8 mouse cellular contexts compared by ENCODE assay signal in genomic region chrX:141723936-141724335, GRCm38 (mm10). TPM values are rescaled to one million over a fixed set of nuclear protein-coding genes. Genes with fewer than 3 reads are reported as not detected.
DNase-seq lines count a peak whose midpoint lies in the region; ATAC-seq lines count a peak whose summit lies in the region.

No protein-coding gene starts in this region.

- no peak overlapping the region for H3K9ac ChIP-seq in intestine, embryonic 14.5 days (ENCODE audit: low read length)
- no peak overlapping the region for H3K9ac ChIP-seq in midbrain, embryonic 12.5 days (replicated peaks)

- H3K4me1 ChIP-seq in intestine, embryonic 14.5 days (replicated peaks; ENCODE audit: control insufficient read depth, insufficient read depth, low read length), result peaks cover 4% of the 10 kb centered on the region; the same call in 1 of the 2 replicates
- H3K4me1 ChIP-seq in midbrain, embryonic 12.5 days, result peaks cover 3% of the 10 kb centered on the region; the same call in 1 of the 2 replicates

- H3K4me2 ChIP-seq in intestine, embryonic 14.5 days (ENCODE audit: low read length), result peak overlapping the region; percentile 52
- peak overlapping the region; percentile 61 for H3K4me2 ChIP-seq in midbrain, embryonic 12.5 days (replicated peaks)

- no peak overlapping the region for H3K27ac ChIP-seq in intestine, embryonic 14.5 days (ENCODE audit: low read depth)
- no peak overlapping the region for H3K27ac ChIP-seq in midbrain, embryonic 12.5 days (replicated peaks)

- peak overlapping the region; percentile 29 for H3K4me3 ChIP-seq in intestine, embryonic 14.5 days (ENCODE audit: low read depth, low read length)
- H3K4me3 ChIP-seq in midbrain, embryonic 12.5 days, result peak overlapping the region; percentile 44

- H3K36me3 ChIP-seq in intestine, embryonic 14.5 days (ENCODE audit: control insufficient read depth, insufficient read depth, low read length), result no peaks in the 10 kb centered on the region
- H3K36me3 ChIP-seq in midbrain, embryonic 12.5 days, result no peaks in the 10 kb centered on the region

- H3K27me3 ChIP-seq in intestine, embryonic 14.5 days (replicated peaks; ENCODE audit: control insufficient read depth, insufficient read depth, low read length), result peaks cover 83% of the 10 kb centered on the region
- H3K27me3 ChIP-seq in midbrain, embryonic 12.5 days, result peaks cover 72% of the 10 kb centered on the region

- 20% methylated on average over 16 of the region's 16 CpGs for WGBS in intestine, embryonic 14.5 days
- 26% methylated on average over 16 of the region's 16 CpGs for WGBS in midbrain, embryonic 12.5 days

- peak; percentile 16 to 25 for DNase-seq in cerebellum, postnatal 10 days
- DNase-seq in cerebellum, adult 11-12 months, result no peak
- peak; percentile 54 for DNase-seq in embryo, embryonic 11 days
- no peak for DNase-seq in intestine, embryonic 14.5 days (ENCODE audit: low spot score)
- no peak for DNase-seq in frontal cortex, adult 2 months (ENCODE audit: extremely low spot score in 1 of 2, low spot score in 1 of 2)
- DNase-seq in left cerebral cortex, adult 11 months (ENCODE audit: low spot score), result no peak
- DNase-seq in adrenal gland, postnatal 36 days, result no peak

- 0 out of 2 replicates have a peak, but pooled peaks have one; percentile 44 for ATAC-seq in intestine, embryonic 14.5 days (replicated peaks; ENCODE audit: low FRiP score, low TSS enrichment, low read depth)
- ATAC-seq in midbrain, embryonic 12.5 days (ENCODE audit: low FRiP score, low read depth), result 0 out of 2 replicates have a peak, but pooled peaks have one; percentile 10

- H3K9me3 ChIP-seq in intestine, embryonic 14.5 days (ENCODE audit: control insufficient read depth, low read length), result no peaks in the 10 kb centered on the region
- no peaks in the 10 kb centered on the region for H3K9me3 ChIP-seq in midbrain, embryonic 12.5 days

RNA-seq across cellular contexts. Expression of gene Irs4, which starts 1.1 kb away (rescaled TPM):
- polyA plus RNA-seq in intestine, embryonic 14.5 days (2014; fragmentation: Nextera tagmentation; extraction: Ambion mirVana), result 0.38 and 0.49 TPM in 2 replicates
- 0.63 and 0.96 TPM in 2 replicates for polyA plus RNA-seq in midbrain, embryonic 12.5 days (2016; fragmentation: Nextera tagmentation; extraction: Ambion mirVana)
- polyA plus RNA-seq in frontal cortex, adult 2 months (2012; rRNA removed), result 0.10 and 0.13 TPM in 2 replicates
- not detected for total RNA-seq in adrenal gland, postnatal 36 days (2021)

Comparison
In these comparisons a context has a peak if more than half of its experiments do, and no peak if none do; other contexts are left out.
1. DNase-seq: peak in cerebellum, postnatal 10 days (2 of 2) and embryo, embryonic 11 days (single experiment); none in cerebellum, adult 11-12 months (single experiment), intestine, embryonic 14.5 days (single experiment), frontal cortex, adult 2 months (0 of 2), left cerebral cortex, adult 11 months (single experiment) and adrenal gland, postnatal 36 days (0 of 2).